Mouse (Mus musculus) erythroid progenitor cell, adult 5-6 weeks (primary cell): ENCODE data around the gene Irak3. TPM values are rescaled to one million over a fixed set of nuclear protein-coding genes. Genes with fewer than 3 reads are reported as not detected.
"Not testable (repeated sequence)": the region's sequence is repeated elsewhere in the genome, so short reads cannot be mapped to it uniquely, and the experiment has no call there.

ENCODE experiments used
- ATAC-seq: replicated peaks from 2 replicates; pipeline ENCODE4 v1.8.0; 2016; ENCODE audit warnings: moderate number of reproducible peaks, mild to moderate bottlenecking, moderate TSS enrichment, inconsistent platforms; ENCODE audit not compliant: poor library complexity, low FRiP score, severe bottlenecking
- total RNA-seq, 2 experiments: library from RNA; stranded (forward) in 1 of 2; stranded (reverse) in 1 of 2; fragments of 150-400 nt in 1 of 2; fragments of 186-747, 209-891 nt in 1 of 2; gene quantifications; 2 replicates each; pipeline versions ENCODE4 v1.2.3 to v1.2.4; 2015 to 2017; ENCODE audit warnings: low replicate concordance in 2 of 2

Irak3 gene
- total RNA-seq, 2 experiments from 2014 or later = 1.3 to 12.2 TPM

DNA sequence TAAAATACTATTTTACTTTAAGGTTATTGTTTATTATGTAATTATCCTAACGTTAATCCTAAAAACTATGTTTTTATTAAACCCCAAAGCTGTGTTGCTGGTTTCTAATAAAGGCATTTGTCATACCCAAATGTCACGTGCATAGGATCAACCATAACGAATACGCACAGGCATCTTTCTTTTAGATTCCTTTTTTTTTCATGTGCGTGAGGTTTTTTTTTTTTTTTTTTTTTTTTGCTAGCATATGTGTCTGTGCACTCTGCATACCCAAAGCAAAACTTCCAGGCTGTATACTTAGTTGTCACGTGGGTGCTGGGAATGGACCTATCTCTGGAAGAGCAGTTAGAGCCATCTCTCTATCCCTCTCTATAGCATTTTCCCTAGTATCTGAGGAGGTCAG lies 88.0 kb downstream of the Irak3 start:
- ATAC-seq = no peak

DNA sequence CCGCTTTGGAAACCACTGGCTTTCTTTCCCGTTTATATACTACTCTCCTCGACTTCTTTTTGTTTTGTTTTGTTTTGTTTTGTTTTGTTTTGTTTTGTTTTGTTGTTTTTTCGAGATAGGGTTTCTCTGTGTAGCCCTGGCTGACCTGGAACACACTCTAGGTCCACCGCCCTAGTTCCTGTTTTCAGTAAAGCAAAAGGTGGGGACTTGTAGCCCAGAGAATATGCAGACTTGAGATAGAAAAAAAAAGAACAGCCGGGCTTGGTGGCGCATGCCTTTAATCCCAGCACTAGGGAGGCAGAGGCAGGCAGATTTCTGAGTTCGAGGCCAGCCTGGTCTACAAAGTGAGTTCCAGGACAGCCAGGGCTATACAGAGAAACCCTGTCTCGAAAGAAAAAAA lies 88.4 kb downstream of the Irak3 start:
- ATAC-seq = not testable (repeated sequence)

DNA sequence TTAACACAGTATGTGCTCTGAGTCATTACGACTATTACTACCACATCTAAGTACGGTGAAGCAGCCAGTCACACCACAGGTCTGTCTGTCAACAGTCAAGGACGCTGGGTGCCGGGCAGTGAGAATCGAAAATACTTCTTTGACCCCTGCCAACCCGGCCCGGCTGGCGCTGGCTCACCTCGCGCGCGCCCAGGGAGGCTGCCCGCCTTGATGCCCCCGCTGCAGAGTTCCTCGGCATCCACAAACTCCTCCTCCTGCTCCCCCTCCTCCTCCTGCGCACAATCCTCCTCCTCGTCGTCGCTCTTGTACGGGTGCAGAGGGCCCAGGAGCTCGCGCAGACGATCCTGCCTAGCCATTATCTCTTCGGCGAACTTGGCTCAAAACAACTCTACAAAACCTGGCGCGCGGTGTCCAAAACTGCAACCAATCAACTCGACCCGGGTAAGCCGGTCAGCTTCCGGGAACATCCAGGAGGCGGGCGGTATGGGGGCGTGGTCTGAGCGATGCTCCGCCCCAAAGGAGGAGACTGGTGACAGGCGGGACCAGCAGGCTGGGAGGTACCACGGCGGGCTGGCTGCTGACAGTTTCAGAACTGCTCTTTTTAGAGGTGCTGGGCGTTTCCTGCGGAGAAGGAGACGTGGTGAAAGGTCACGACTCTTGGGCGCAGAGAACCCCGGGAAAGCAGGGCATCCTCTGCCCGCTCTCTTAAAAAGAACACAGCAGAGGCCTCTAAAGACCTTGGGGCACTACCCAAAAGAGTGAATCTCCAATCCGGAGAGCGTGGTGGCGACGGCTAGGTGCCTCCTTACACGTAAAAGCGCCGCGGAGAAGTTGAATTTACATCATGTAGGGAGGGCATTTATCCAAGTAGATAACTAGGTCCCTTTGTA lies 89.2 kb downstream of the Irak3 start, which contains the start of gene Helb:
Helb (minus strand) TSS at position 481 of the 890 bp plus-strand sequence.
- ATAC-seq = peak; percentile 95

DNA sequence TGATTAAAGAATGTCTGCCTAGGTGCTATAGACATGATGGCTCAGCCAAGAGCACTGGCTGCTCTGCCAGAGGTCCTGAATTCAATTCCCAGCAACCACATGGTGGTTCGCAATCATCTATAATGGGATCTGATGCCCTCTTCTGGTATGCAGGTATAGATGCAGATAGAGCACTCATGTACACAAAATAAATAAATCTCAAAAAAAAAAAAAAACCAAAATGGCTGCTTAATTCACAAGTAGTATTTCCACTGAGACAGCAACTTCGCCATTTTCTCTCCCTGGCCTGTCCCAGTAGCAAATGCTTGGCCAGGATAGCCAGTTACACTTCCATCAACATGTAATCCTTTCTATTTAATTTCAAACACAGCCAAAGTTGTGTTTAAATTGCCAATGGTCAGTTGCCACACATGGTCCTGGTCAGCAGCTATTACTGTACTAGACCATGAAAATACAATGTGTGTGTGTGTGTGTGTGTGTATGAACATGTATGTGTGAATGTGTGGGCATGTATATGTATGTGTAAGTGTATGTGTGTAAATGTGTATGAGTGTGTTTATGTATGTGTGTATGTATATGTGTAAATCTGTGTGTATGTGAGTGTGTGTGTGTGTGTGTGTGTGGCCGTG lies 90.1 kb downstream of the Irak3 start:
- ATAC-seq = no peak

DNA sequence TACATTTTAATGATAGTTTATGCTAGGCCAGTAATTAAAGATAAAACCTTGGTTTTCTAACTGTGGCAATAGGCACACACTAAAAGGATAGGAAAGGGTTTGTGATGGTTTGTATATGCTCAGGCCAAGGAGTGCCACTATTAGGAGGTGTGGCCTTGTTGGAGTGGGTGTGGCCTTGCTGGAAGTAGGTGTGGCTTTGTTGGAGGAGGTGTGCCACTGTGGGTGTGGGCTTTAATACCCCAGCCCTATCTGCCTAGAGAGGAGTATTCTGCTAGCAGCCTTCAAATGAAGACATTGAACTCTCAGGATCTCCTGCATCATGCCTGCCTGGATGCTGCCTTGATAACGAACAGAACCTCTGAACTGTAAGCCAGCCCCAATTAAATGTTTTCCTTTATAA lies 101.1 kb downstream of the Irak3 start:
- ATAC-seq = no peak

DNA sequence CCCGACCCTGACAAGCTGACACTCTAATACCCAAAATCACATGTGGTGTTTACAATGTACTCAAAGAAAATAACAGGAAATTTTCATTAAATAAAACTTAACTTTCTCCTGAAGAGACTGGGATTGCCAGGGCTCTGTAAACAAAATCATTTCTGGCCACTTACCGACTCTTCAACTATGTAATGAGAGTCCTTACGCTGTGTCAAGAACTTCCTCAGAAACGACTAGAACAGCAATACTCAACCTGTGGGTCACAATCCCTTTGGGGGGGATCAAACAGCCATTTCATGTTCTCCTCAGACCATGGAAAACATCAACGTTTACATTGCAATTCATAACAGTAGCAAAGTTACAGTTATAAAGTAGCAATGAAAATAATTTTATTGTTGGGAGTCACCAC lies 104.4 kb downstream of the Irak3 start:
- ATAC-seq = no peak

DNA sequence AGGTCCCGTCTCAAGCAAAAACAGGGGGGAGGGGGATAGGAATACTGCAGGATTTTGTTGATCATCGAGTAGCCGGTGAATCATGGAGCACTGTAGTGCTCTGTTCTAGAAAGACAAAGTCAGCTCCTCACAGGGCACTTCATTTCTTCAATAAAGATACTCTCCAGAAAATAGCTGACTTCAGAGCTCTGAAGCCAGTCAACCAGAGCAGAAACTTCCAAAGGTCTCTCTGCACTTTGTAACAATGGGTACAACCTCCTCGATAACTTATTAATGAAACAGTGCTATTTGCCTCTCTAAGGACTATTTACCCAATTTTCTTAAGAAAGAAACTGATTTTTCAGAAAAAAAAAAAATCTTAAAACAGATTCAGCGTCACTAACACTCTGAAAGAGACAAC lies 106.2 kb downstream of the Irak3 start:
- no peak for ATAC-seq

DNA sequence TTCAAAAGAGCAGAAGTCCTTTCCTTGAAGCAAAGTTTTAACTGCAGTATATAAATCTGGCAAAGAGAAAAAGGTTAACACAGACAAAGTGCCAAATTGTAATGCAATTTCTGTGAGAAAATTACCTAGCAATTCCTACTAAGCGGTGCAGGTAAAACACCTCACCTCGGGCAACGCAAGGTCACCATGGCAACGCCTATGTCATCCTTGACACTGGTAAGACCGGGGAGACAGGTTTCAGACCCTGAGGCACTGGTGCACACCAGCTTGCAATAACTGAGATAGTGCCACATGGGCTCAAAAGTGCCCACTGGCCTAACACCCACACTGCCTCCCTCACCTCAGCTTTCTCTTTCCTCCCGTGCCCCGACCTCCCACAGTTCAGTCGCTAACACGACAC lies 106.8 kb downstream of the Irak3 start:
- ATAC-seq = no peak

DNA sequence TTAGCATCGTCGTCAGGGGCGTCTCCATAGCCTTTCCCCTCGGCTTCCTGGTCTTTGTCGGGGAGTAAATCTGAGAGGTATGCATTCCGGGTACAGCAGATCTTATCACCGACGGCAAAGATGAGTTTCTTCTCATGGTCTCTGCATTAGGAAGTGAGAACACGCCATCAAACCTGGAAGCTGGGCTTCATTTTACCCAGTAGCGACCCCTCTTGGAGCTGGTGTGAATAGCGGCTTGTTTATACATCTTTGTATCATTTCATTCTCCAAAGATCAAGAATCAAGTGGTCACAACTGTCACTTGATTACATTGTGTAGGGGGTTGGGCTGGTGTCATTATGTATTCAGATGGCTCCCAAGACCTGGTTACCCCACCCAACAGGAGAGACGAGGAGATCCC lies 109.4 kb downstream of the Irak3 start:
- ATAC-seq = no peak

Other genes with a start within 250 kb of the Irak3 start
- gene Helb, start 89.1 kb downstream of the Irak3 start, total RNA-seq (2015; ENCODE audit: low replicate concordance) = 25.6 and 31.0 TPM in 2 replicates
- 46.1 and 48.0 TPM in 2 replicates for gene Helb, start 89.1 kb downstream of the Irak3 start, total RNA-seq (2017; ENCODE audit: low replicate concordance)
- 29.8 and 50.1 TPM in 2 replicates for gene Tmbim4, start 540 bp downstream of the Irak3 start, total RNA-seq (2015; ENCODE audit: low replicate concordance)
- 30.9 and 50.3 TPM in 2 replicates for gene Tmbim4, start 540 bp downstream of the Irak3 start, total RNA-seq (2017; ENCODE audit: low replicate concordance)
- gene Llph, start 24.9 kb upstream of the Irak3 start, total RNA-seq (2015; ENCODE audit: low replicate concordance) = 21.3 and 27.7 TPM in 2 replicates
- 10.3 and 23.2 TPM in 2 replicates for gene Llph, start 24.9 kb upstream of the Irak3 start, total RNA-seq (2017; ENCODE audit: low replicate concordance)